Mouse (Mus musculus) testis, adult 2 months (tissue): ENCODE results near the gene Gm20388.

ENCODE experiments used
- CTCF ChIP-seq: fragments of 200-500 bp; IDR thresholded peaks from 2 replicates; pipeline ENCODE4 v1.5.1; 2012; ENCODE audit warnings: low read depth, mild to moderate bottlenecking, inconsistent platforms, low read length, moderate library complexity; ENCODE audit not compliant: control insufficient read depth, insufficient read depth, insufficient replicate concordance
- POLR2A ChIP-seq: fragments of 200-500 bp; IDR thresholded peaks from 2 replicates; pipeline ENCODE4 v1.6.1; 2012; ENCODE audit warnings: low read depth, mild to moderate bottlenecking, inconsistent platforms, low read length, moderate library complexity; ENCODE audit not compliant: control insufficient read depth

GRCm38 (mm10) chr8:123402730-123403326 is 3492.2 kb downstream of the Gm20388 start:
- TF ChIP-seq CTCF: no peak
- no peak for TF ChIP-seq POLR2A
